Mouse (Mus musculus) cerebellum, adult 2 months (tissue): Measurements from ENCODE around the gene Taf8.

Source experiments
- CTCF ChIP-seq: fragments of 200-500 bp; IDR thresholded peaks from 2 replicates; pipeline ENCODE4 v1.5.1; 2011; ENCODE audit warnings: low read depth, mild to moderate bottlenecking, control low read depth, low read length, moderate library complexity, borderline replicate concordance; ENCODE audit not compliant: insufficient read depth
- POLR2A ChIP-seq: fragments of 200-500 bp; IDR thresholded peaks from 2 replicates; pipeline ENCODE4 v1.6.1; 2011; ENCODE audit warnings: low read length, control low read depth, borderline replicate concordance; ENCODE audit not compliant: insufficient read depth

DNA sequence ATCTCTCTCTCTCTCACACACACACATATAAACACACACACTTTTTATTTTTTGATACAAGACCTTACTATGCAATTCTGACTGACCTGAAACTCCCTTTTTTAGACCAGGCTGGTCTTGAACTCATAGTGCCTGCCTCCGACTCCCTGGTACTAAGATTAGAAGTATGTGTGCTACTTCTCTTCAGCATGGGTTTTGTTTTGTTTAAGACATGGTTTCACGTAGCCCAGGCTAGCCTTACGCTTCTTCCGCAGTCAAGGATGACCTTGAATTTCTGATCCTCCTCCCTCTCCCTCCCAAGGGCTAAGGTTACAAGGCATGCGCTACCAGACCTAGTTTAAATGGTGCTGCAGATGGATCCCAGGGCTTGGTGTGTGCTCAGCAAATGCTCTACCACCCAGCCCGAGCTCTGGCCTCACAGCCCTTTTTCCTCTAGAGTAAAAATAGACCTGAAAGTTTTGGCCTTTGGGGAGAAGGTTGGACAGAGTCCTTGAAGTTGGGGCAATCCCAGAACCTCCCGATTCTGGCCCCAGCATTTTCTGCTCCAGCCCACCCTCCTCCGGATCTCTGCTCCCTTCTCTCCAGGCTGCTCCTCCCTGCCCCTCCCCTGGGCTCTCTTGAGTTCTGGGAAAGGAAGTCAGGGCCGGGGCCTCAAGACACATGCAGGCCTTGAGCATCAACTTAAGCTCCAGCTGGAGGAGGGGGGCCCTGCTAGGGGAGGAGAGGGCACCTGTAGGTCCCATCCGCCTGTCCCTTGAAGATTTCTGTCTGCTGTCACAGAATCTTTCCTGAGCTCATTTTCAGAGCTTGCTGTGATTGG lies 11.1 kb upstream of the Taf8 start:
- TF ChIP-seq CTCF (no peak), POLR2A (no peak)
